ENCODE assay signal across 8 mouse cellular contexts in the genomic region with DNA sequence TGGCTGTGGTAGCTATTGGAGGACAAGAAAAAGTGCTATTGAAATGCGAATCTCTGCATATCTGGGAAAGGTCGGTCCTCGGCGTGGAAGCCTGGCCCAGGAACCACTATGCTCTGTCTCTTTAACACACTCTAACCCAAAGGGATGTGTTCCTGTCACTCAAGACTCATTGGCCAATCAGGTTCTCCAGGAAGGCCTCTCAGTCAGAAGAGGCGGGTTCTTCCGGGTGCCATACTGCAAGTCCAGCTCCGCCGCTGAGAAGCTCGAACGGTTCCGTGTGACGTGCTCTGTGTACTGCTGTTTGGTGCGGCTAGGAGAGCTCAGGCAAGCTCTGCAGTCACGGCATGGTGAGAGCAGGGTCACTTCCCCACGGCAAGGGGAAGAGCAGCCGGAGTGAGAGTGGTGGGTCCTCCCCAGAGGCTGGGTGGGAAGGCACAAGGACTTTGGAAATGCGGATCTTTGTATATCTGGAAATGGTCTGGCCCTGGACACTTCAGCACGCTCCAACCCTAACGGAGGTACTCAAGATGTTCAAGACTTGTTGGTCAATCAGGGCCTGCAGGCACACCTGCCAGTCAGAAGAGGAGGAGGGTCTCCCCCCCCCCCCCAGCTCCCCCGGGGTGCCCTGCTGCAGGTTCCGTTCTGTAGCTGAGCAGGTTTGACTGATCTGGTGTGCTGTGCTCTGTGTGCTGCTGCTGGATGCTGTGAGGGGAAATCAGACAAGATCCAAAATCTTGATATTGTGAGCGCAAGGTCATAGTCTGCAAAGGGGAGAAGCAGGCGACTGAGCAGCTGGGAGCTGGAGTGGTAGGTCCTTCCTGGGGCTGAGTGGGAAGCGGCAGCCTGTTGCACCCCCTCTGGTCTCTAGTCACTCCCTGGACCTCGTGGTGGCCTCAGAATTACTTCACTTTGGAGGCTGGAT. TPM values are rescaled to one million over a fixed set of nuclear protein-coding genes. Genes with fewer than 3 reads are reported as not detected.
DNase-seq lines count a peak whose midpoint lies in the region; ATAC-seq and TF ChIP-seq lines count a peak whose summit lies in the region.

A gene (plus strand): TSS at position 236 of the 922 bp plus-strand sequence.

- H3K27me3 ChIP-seq in kidney, embryonic 14.5 days (ENCODE audit: control insufficient read depth, insufficient read depth, low read length) = no peaks in the 10 kb centered on the region
- H3K27me3 ChIP-seq in limb, embryonic 15.5 days = no peaks in the 10 kb centered on the region

- H3K27ac ChIP-seq in bone marrow macrophage, adult 2 months (ENCODE audit: insufficient read depth, low read depth, low read length) = peak within 1 kb of the TSS; percentile 98
- H3K27ac ChIP-seq in embryonic fibroblast, embryonic 13.5 days (ENCODE audit: insufficient read depth, low read length) = peak within 1 kb of the TSS; percentile 82
- H3K27ac ChIP-seq in kidney, embryonic 14.5 days (ENCODE audit: low read depth, low read length) = peak within 1 kb of the TSS; percentile 78; the same call in 1 of the 2 replicates
- H3K27ac ChIP-seq in limb, embryonic 15.5 days = peak within 1 kb of the TSS; percentile 91

- TF ChIP-seq CTCF in bone marrow macrophage, adult 2 months (IDR thresholded peaks at IDR 0.05; ENCODE audit: low read depth, low read length) = no peak
- TF ChIP-seq CTCF in embryonic fibroblast, embryonic 13.5 days (IDR thresholded peaks at IDR 0.05; ENCODE audit: borderline replicate concordance, insufficient read depth, low read length) = no peak

- peak within 1 kb of the TSS; percentile 55 for H3K4me2 ChIP-seq in kidney, embryonic 14.5 days (replicated peaks; ENCODE audit: low read depth, low read length)
- H3K4me2 ChIP-seq in limb, embryonic 15.5 days = peak within 1 kb of the TSS; percentile 75

- TF ChIP-seq POLR2A in bone marrow macrophage, adult 2 months (IDR thresholded peaks at IDR 0.05; ENCODE audit: borderline replicate concordance, low read depth, low read length) = no peak
- TF ChIP-seq POLR2A in embryonic fibroblast, embryonic 13.5 days (IDR thresholded peaks at IDR 0.05; ENCODE audit: low read depth, low read length) = peak; percentile 94

- no peaks in the 10 kb centered on the region for H3K9me3 ChIP-seq in kidney, embryonic 14.5 days (ENCODE audit: control insufficient read depth, low read length)
- no peaks in the 10 kb centered on the region for H3K9me3 ChIP-seq in limb, embryonic 15.5 days

- under 1% methylated on average over 25 of the region's 25 CpGs for WGBS in kidney, embryonic 14.5 days
- 2% methylated on average over 25 of the region's 25 CpGs for WGBS in limb, embryonic 15.5 days

- DNase-seq in A20 (ENCODE audit: low read depth, low spot score) = peak; percentile 96
- peak; percentile 95 to 98 for DNase-seq in heart, adult 9 months (ENCODE audit: low spot score in 2 of 2)
- peak; percentile 76 to 78 for DNase-seq in monocyte, adult 2 months (ENCODE audit: low read depth in 1 of 2, low spot score in 2 of 2)
- peak; percentile 95 to 97 for DNase-seq in spleen, postnatal 36 days (ENCODE audit: low spot score in 2 of 2)

- ATAC-seq in kidney, embryonic 14.5 days (ENCODE audit: low FRiP score, low TSS enrichment) = peak; percentile 100
- peak; percentile 99 for ATAC-seq in limb, embryonic 15.5 days (ENCODE audit: insufficient number of reproducible peaks, low FRiP score, low TSS enrichment, low read depth)

- H3K4me1 ChIP-seq in bone marrow macrophage, adult 2 months (ENCODE audit: control insufficient read depth, insufficient read depth, low read length) = peaks cover 8% of the 10 kb centered on the region
- no peaks in the 10 kb centered on the region; the same call in 1 of the 2 replicates for H3K4me1 ChIP-seq in embryonic fibroblast, embryonic 13.5 days (ENCODE audit: control insufficient read depth, insufficient read depth, low read length)
- H3K4me1 ChIP-seq in kidney, embryonic 14.5 days (ENCODE audit: control insufficient read depth, insufficient read depth, low read length) = no peaks in the 10 kb centered on the region
- peaks cover 16% of the 10 kb centered on the region; the same call in 1 of the 2 replicates for H3K4me1 ChIP-seq in limb, embryonic 15.5 days

- H3K4me3 ChIP-seq in bone marrow macrophage, adult 2 months (ENCODE audit: insufficient read depth, low read length) = peak within 1 kb of the TSS; percentile 74
- H3K4me3 ChIP-seq in embryonic fibroblast, embryonic 13.5 days (ENCODE audit: insufficient read depth, low read length) = peak within 1 kb of the TSS; percentile 78
- peak within 1 kb of the TSS; percentile 80 for H3K4me3 ChIP-seq in kidney, embryonic 14.5 days (ENCODE audit: low read length)
- peak within 1 kb of the TSS; percentile 87 for H3K4me3 ChIP-seq in limb, embryonic 15.5 days

- H3K36me3 ChIP-seq in kidney, embryonic 14.5 days (ENCODE audit: control insufficient read depth, insufficient read depth, low read length) = peaks cover 3% of the 10 kb centered on the region; the same call in 1 of the 2 replicates
- peaks cover 7% of the 10 kb centered on the region for H3K36me3 ChIP-seq in limb, embryonic 15.5 days

- peak within 1 kb of the TSS; percentile 80 for H3K9ac ChIP-seq in kidney, embryonic 14.5 days (ENCODE audit: low read depth, low read length)
- peak within 1 kb of the TSS; percentile 81 for H3K9ac ChIP-seq in limb, embryonic 15.5 days

RNA-seq across cellular contexts. Expression of the gene that starts here (rescaled TPM):
- polyA plus RNA-seq in bone marrow macrophage, adult 2 months (2012; ENCODE audit: insufficient read depth, insufficient read length, missing spikeins) = 9.0 and 10.2 TPM in 2 replicates
- polyA plus RNA-seq in embryonic fibroblast, embryonic 13.5 days (2011; ENCODE audit: insufficient read length, low read depth, missing spikeins) = 10.7 and 15.1 TPM in 2 replicates
- polyA plus RNA-seq in kidney, embryonic 14.5 days (2014; fragmentation: Nextera tagmentation; extraction: Ambion mirVana) = 15.3 and 17.9 TPM in 2 replicates
- polyA plus RNA-seq in limb, embryonic 15.5 days (2015; fragmentation: Nextera tagmentation; extraction: Ambion mirVana) = 12.6 and 13.4 TPM in 2 replicates

Comparison
In these comparisons a context has a peak if more than half of its experiments do, and no peak if none do; other contexts are left out.
1. Peak in every context shown above with its lines: DNase-seq, ATAC-seq, H3K4me3 ChIP-seq and H3K27ac ChIP-seq.